Mouse (Mus musculus): ENCODE measurements at regions not wholly inside any gene's neighbourhood (a gene's known extent, or its start where the extent isn't known, plus 50 kb on each side); places are given as distances from the start of the nearest gene placed in this dataset.

DNA sequence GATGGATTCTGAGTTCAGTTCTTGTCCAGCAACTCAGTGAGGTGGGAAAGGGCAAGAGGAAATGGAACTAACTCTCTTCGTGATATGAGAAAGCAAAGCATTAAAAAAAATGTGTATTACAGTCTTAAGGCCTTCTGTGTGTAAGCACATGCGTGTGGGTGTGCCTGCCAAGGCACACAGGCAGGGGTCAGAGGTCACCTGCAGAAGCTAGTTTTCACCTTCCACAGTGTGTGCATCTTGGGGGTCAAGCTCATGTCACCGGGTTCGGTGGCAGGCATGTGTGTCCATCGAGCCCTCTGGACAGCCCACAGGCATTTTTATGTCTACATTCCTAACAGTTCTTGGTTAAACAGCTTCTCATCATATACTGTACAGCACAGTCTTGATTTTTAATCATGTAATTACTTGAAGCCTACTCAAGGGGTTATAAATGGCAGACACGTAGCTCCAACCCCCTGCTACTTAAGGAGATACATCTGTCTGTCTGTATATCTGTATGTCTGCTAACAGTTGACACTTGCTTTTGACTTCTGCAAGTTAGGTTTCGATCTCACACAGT is 98.7 kb upstream of the Arntl start:
- TF ChIP-seq CTCF (IDR thresholded peaks at IDR 0.05; ENCODE audit: low read depth, low read length): no peak
- TF ChIP-seq POLR2AphosphoS5 (IDR thresholded peaks at IDR 0.05; ENCODE audit: insufficient replicate concordance, low read depth, low read length): no peak
- TF ChIP-seq GATA1 (IDR thresholded peaks at IDR 0.05; ENCODE audit: borderline replicate concordance, low read length): no peak
- no peak for TF ChIP-seq TAL1 (conservative IDR thresholded peaks at IDR 0.05; ENCODE audit: low read depth, low read length)

All from G1E (cell line).